Mouse (Mus musculus) erythroblast, embryonic 14.5 days (primary cell): ENCODE data around the gene Psen1. TPM values are rescaled to one million over a fixed set of nuclear protein-coding genes. Genes with fewer than 3 reads are reported as not detected.

Source experiments
- H3K27me3 ChIP-seq: 2 replicates; pipeline ENCODE4 v1.6.1; 2012; ENCODE audit warnings: inconsistent platforms; ENCODE audit not compliant: control insufficient read depth
- H3K36me3 ChIP-seq: 2 replicates; pipeline ENCODE4 v1.6.1; 2012; ENCODE audit warnings: mild to moderate bottlenecking, inconsistent platforms; ENCODE audit not compliant: control insufficient read depth
- H3K4me1 ChIP-seq: 2 replicates; pipeline ENCODE4 v1.6.1; 2012; ENCODE audit warnings: inconsistent platforms; ENCODE audit not compliant: control insufficient read depth
- H3K4me3 ChIP-seq: replicated peaks from 2 replicates; pipeline ENCODE3; 2012; ENCODE audit warnings: moderate library complexity, mild to moderate bottlenecking, inconsistent platforms
- H3K9me3 ChIP-seq: 2 replicates; pipeline ENCODE4 v1.6.1; 2012; ENCODE audit warnings: low read length, inconsistent platforms, mixed read lengths; ENCODE audit not compliant: control insufficient read depth
- GATA1 ChIP-seq: IDR thresholded peaks from 2 replicates; pipeline ENCODE4 v1.6.1; 2012; ENCODE audit warnings: low read length, inconsistent platforms, mixed read lengths
- TAL1 ChIP-seq: IDR thresholded peaks from 3 replicates; pipeline ENCODE4 v1.6.1; 2012; ENCODE audit warnings: low read length, inconsistent platforms, mixed read lengths
- polyA plus RNA-seq: library from polyadenylated mRNA; stranded (reverse); fragments of >175 nt; gene quantifications from 2 replicates; pipeline ENCODE4 v1.2.3, GENCODE M21; 2012

Psen1 gene
- polyA plus RNA-seq, 1 experiment = 0.65 TPM

- Histone ChIP-seq H3K4me3 (no peak overlapping the region), H3K36me3 (no peaks in the 10 kb centered on the region; the same call in 1 of the 2 replicates), H3K27me3 (no peaks in the 10 kb centered on the region), H3K4me1 (no peaks in the 10 kb centered on the region), H3K9me3 (no peaks in the 10 kb centered on the region)
- TF ChIP-seq TAL1 = no peak
- no peak for TF ChIP-seq GATA1
These were observed 93.8 kb downstream of the Psen1 start for GRCm38 (mm10) chr12:83781640-83782278.

- Histone ChIP-seq H3K27me3 (no peaks in the 10 kb centered on the region), H3K9me3 (no peaks in the 10 kb centered on the region), H3K4me3 (no peak overlapping the region), H3K4me1 (no peaks in the 10 kb centered on the region), H3K36me3 (no peaks in the 10 kb centered on the region)
- no peak for TF ChIP-seq TAL1
- TF ChIP-seq GATA1 = no peak
These were observed 94.7 kb downstream of the Psen1 start for GRCm38 (mm10) chr12:83782669-83783068.

Other genes starting within 250 kb of the Psen1 start
- 1.9 and 2.2 TPM in 2 replicates for gene Dpf3, start 200.4 kb upstream of the Psen1 start, polyA plus RNA-seq
- gene Dcaf4, start 167.7 kb upstream of the Psen1 start, polyA plus RNA-seq = 0.53 TPM in 2 replicates
- 0.66 and 1.0 TPM in 2 replicates for gene Zfyve1, start 90.9 kb upstream of the Psen1 start, polyA plus RNA-seq
- 5.2 and 6.1 TPM in 2 replicates for gene Rbm25, start 56.9 kb upstream of the Psen1 start, polyA plus RNA-seq
- gene Papln, start 75.5 kb downstream of the Psen1 start, polyA plus RNA-seq = not detected in 2 replicates
- gene Numb, start 233.8 kb downstream of the Psen1 start, polyA plus RNA-seq = 0.85 and 0.86 TPM in 2 replicates